Mouse (Mus musculus) stomach, postnatal 0 days (tissue): ENCODE measurements at regions not wholly inside any gene's neighbourhood (a gene's known extent, or its start where the extent isn't known, plus 50 kb on each side); places are given as distances from the start of the nearest gene placed in this dataset.

Experiments
- ATAC-seq: fragments of 200-750 bp; cut with Nextera tagmentation; 2 replicates; pipeline ENCODE4 v1.8.0; 2017; ENCODE audit not compliant: low FRiP score, low TSS enrichment
- DNase-seq: peaks from one replicate; pipeline ENCODE4 v3.0.0-alpha.2; 2016; ENCODE audit warnings: low spot score
- H3K27ac ChIP-seq: fragments of 300-500 bp; sonication (generic); replicated peaks from 2 replicates; pipeline ENCODE4 v1.5.1; 2014; ENCODE audit warnings: mild to moderate bottlenecking, control low read depth
- H3K27me3 ChIP-seq: fragments of 300-500 bp; sonication (generic); 2 replicates; pipeline ENCODE4 v1.6.1; 2014; ENCODE audit warnings: low read length; ENCODE audit not compliant: control insufficient read depth, insufficient read depth
- H3K36me3 ChIP-seq: fragments of 300-500 bp; sonication (generic); 2 replicates; pipeline ENCODE4 v1.6.1; 2014; ENCODE audit warnings: low read length, mixed read lengths; ENCODE audit not compliant: control insufficient read depth, insufficient read depth
- H3K4me1 ChIP-seq: fragments of 300-500 bp; sonication (generic); replicated peaks from 2 replicates; pipeline ENCODE4 v1.6.1; 2014; ENCODE audit warnings: antibody characterized with exemption; ENCODE audit not compliant: control insufficient read depth, insufficient read depth
- H3K4me2 ChIP-seq: fragments of 300-500 bp; sonication (generic); replicated peaks from 2 replicates; pipeline ENCODE4 v1.6.1; 2014; ENCODE audit warnings: low read depth, mild to moderate bottlenecking, control low read depth, moderate library complexity
- H3K4me3 ChIP-seq: fragments of 300-500 bp; sonication (generic); 2 replicates; pipeline ENCODE4 v1.5.1; 2014; ENCODE audit warnings: low read depth, low read length, control low read depth
- H3K9ac ChIP-seq: fragments of 300-500 bp; sonication (generic); 2 replicates; pipeline ENCODE4 v1.6.1; 2014; ENCODE audit warnings: mild to moderate bottlenecking, low read length, control low read depth, mixed read lengths
- H3K9me3 ChIP-seq: fragments of 300-500 bp; sonication (generic); 2 replicates; pipeline ENCODE4 v1.6.1; 2016; ENCODE audit warnings: low read length; ENCODE audit not compliant: control insufficient read depth
- CTCF ChIP-seq: IDR thresholded peaks from 2 replicates; pipeline ENCODE4 v1.5.1; 2016; ENCODE audit warnings: antibody characterized with exemption, low read depth, mild to moderate bottlenecking, moderate library complexity
- EP300 ChIP-seq: optimal IDR thresholded peaks from 2 replicates; pipeline ENCODE3; 2016; ENCODE audit warnings: antibody characterized with exemption
- WGBS: fragments of 180-500 bp; shearing (Covaris S2); extraction: QIAGEN DNeasy Blood & Tissue Kit; methylation state at CpG from one replicate; pipeline ENCODE4 v1.1.7; 2014; 5-methylcytosine and 5-hydroxymethylcytosine counted together

DNA sequence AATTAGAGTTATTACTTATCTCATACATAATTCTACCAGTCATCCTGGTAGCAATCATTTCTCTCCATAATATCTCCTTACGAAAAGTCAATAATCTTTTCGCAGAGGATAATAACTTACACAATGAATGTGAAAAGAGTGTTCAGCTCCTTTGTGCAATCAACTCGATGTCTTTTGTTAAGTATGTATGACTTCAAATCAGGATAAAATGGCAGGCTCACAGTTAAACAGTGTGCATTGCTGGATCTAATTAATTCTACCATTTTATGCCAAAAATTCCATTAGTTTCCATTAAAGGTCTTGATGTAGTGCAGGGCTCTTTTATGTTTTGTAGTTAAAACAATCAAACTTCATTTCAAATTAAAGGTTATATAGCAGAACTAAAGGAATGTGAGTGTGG is 239.6 kb upstream of the Robo2 start:
- WGBS: 62% methylated on average over 3 of the region's 3 CpGs
- ATAC-seq (no peak), DNase-seq (no peak)
- Histone ChIP-seq H3K4me1 (no peaks in the 10 kb centered on the region), H3K4me3 (no peak overlapping the region), H3K9me3 (no peaks in the 10 kb centered on the region), H3K9ac (no peak overlapping the region), H3K36me3 (no peaks in the 10 kb centered on the region), H3K27ac (no peak overlapping the region), H3K4me2 (no peak overlapping the region), H3K27me3 (no peaks in the 10 kb centered on the region)
- TF ChIP-seq EP300 (no peak), CTCF (no peak)

DNA sequence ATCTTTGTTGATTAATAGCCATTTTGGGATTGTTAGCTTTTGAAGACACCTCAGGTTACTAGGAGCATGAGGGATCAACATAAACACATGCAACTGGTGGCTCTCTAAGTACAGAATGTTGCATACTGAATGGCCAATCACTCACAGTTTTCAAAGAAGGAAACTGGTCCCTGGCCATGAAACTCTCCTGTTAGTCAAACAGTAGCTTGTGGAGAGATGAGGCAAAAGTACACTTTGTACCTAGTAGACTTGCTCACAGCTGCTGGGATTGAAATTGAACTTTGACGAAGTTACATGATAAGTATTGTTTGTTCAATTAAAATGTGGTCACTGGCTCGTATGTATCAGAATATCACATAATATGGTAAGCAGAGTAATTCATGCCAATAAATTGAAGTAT is 237.6 kb upstream of the Robo2 start:
- DNase-seq: no peak
- 63% methylated on average over 2 of the region's 2 CpGs for WGBS

DNA sequence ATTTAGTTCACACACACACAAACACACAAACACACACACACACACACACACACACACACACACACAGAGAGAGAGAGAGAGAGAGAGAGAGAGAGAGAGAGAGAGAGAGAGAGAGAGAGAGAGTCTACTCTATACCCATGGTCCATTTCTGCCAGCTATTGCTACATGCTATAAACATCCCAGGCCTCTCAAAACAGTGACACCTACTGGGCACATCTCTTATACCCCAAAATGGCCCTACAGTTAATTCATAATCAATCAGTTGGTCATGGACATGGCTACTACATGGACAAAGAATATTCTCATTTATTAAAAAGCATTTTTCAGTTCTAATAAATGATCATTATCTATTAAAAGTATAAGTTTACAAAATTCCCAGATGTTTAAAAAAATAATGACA is 236.8 kb upstream of the Robo2 start:
- TF ChIP-seq EP300 (no peak), CTCF (peak; percentile 38)
- DNase-seq (no peak), ATAC-seq (no peak)
- Histone ChIP-seq H3K4me2 (no peak overlapping the region), H3K4me1 (no peaks in the 10 kb centered on the region), H3K27me3 (no peaks in the 10 kb centered on the region), H3K27ac (no peak overlapping the region), H3K9ac (no peak overlapping the region), H3K4me3 (no peak overlapping the region), H3K36me3 (no peaks in the 10 kb centered on the region), H3K9me3 (no peaks in the 10 kb centered on the region)

More for the DNA sequence above, 237.6 kb upstream of the Robo2 start:
- no peaks in the 10 kb centered on the region for H3K9me3 ChIP-seq
- no peak overlapping the region for H3K9ac ChIP-seq
- H3K36me3 ChIP-seq: no peaks in the 10 kb centered on the region
- no peak for TF ChIP-seq CTCF
- no peak for TF ChIP-seq EP300
- no peaks in the 10 kb centered on the region for H3K4me1 ChIP-seq
- no peaks in the 10 kb centered on the region for H3K27me3 ChIP-seq
- H3K4me2 ChIP-seq: no peak overlapping the region
- H3K27ac ChIP-seq: no peak overlapping the region
- no peak overlapping the region for H3K4me3 ChIP-seq
- no peak for ATAC-seq

DNA sequence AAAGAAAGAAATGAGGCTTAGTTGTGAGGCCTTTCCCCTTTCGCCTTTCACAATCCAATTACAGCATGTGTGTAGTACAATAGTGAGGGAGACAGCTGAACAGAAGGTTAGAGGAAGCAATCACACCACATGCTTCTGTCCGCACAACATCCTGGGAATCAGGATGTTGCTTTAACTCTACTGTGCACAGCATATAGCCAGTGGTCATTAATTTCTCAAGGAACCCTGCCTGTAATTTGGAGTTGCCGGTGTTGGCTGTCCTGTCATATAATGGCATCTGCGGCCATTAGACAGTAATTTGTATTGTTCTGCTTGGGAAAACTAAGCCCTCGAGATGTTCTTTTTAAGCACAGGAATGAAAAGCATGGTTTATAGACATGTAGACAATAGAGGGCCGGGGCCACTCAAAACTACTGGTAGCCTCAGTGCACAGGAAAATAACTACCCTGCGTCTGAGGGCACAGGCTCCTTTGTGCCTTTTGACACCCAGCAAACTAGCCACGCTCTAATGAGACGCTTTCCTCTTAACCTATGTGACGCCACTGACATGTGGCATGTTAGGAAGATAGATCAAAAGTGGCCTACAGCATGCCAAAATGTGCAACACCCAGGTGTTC is 233.2 kb upstream of the Robo2 start:
- DNase-seq: no peak
- Histone ChIP-seq H3K4me1 (no peaks in the 10 kb centered on the region), H3K9me3 (no peaks in the 10 kb centered on the region), H3K27me3 (no peaks in the 10 kb centered on the region), H3K36me3 (no peaks in the 10 kb centered on the region), H3K27ac (no peak overlapping the region), H3K4me2 (no peak overlapping the region), H3K9ac (no peak overlapping the region), H3K4me3 (no peak overlapping the region)
- ATAC-seq: no peak
- WGBS: 72% methylated on average over 10 of the region's 10 CpGs
- no peak for TF ChIP-seq CTCF
- no peak for TF ChIP-seq EP300

- no peak for TF ChIP-seq CTCF
- TF ChIP-seq EP300: no peak
- H3K4me1 ChIP-seq: no peaks in the 10 kb centered on the region
- H3K27ac ChIP-seq: no peak overlapping the region
- H3K4me3 ChIP-seq: no peak overlapping the region
- H3K9ac ChIP-seq: no peak overlapping the region
- H3K27me3 ChIP-seq: no peaks in the 10 kb centered on the region
- ATAC-seq: no peak
- no peaks in the 10 kb centered on the region for H3K36me3 ChIP-seq
- WGBS: 59% methylated on average over 7 of the region's 7 CpGs
- H3K9me3 ChIP-seq: no peaks in the 10 kb centered on the region
- DNase-seq: no peak
- no peak overlapping the region for H3K4me2 ChIP-seq
Observed at GRCm38 (mm10) chr16:74639805-74640204, 228.2 kb upstream of the Robo2 start.

GRCm38 (mm10) chr16:74637638-74638037 is 226.0 kb upstream of the Robo2 start:
- WGBS: 65% methylated on average over 5 of the region's 5 CpGs
- Histone ChIP-seq H3K27me3 (no peaks in the 10 kb centered on the region), H3K4me1 (no peaks in the 10 kb centered on the region), H3K27ac (no peak overlapping the region), H3K36me3 (no peaks in the 10 kb centered on the region), H3K9ac (no peak overlapping the region), H3K4me3 (no peak overlapping the region), H3K4me2 (no peak overlapping the region), H3K9me3 (no peaks in the 10 kb centered on the region)
- ATAC-seq: no peak
- TF ChIP-seq EP300: no peak
- TF ChIP-seq CTCF: no peak
- DNase-seq: no peak
